Mouse (Mus musculus) stomach, postnatal 0 days (tissue): ENCODE data around the gene Adar. TPM values are rescaled to one million over a fixed set of nuclear protein-coding genes. Genes with fewer than 3 reads are reported as not detected.

ENCODE experiments used
- ATAC-seq: fragments of 200-750 bp; cut with Nextera tagmentation; 2 replicates; pipeline ENCODE4 v1.8.0; 2017; ENCODE audit not compliant: low FRiP score, low TSS enrichment
- DNase-seq: peaks from one replicate; pipeline ENCODE4 v3.0.0-alpha.2; 2016; ENCODE audit warnings: low spot score
- H3K27ac ChIP-seq: fragments of 300-500 bp; sonication (generic); replicated peaks from 2 replicates; pipeline ENCODE4 v1.5.1; 2014; ENCODE audit warnings: mild to moderate bottlenecking, control low read depth
- H3K27me3 ChIP-seq: fragments of 300-500 bp; sonication (generic); 2 replicates; pipeline ENCODE4 v1.6.1; 2014; ENCODE audit warnings: low read length; ENCODE audit not compliant: control insufficient read depth, insufficient read depth
- H3K36me3 ChIP-seq: fragments of 300-500 bp; sonication (generic); 2 replicates; pipeline ENCODE4 v1.6.1; 2014; ENCODE audit warnings: low read length, mixed read lengths; ENCODE audit not compliant: control insufficient read depth, insufficient read depth
- H3K4me1 ChIP-seq: fragments of 300-500 bp; sonication (generic); replicated peaks from 2 replicates; pipeline ENCODE4 v1.6.1; 2014; ENCODE audit warnings: antibody characterized with exemption; ENCODE audit not compliant: control insufficient read depth, insufficient read depth
- H3K4me2 ChIP-seq: fragments of 300-500 bp; sonication (generic); replicated peaks from 2 replicates; pipeline ENCODE4 v1.6.1; 2014; ENCODE audit warnings: low read depth, mild to moderate bottlenecking, control low read depth, moderate library complexity
- H3K4me3 ChIP-seq: fragments of 300-500 bp; sonication (generic); 2 replicates; pipeline ENCODE4 v1.5.1; 2014; ENCODE audit warnings: low read depth, low read length, control low read depth
- H3K9ac ChIP-seq: fragments of 300-500 bp; sonication (generic); 2 replicates; pipeline ENCODE4 v1.6.1; 2014; ENCODE audit warnings: mild to moderate bottlenecking, low read length, control low read depth, mixed read lengths
- H3K9me3 ChIP-seq: fragments of 300-500 bp; sonication (generic); 2 replicates; pipeline ENCODE4 v1.6.1; 2016; ENCODE audit warnings: low read length; ENCODE audit not compliant: control insufficient read depth
- CTCF ChIP-seq: IDR thresholded peaks from 2 replicates; pipeline ENCODE4 v1.5.1; 2016; ENCODE audit warnings: antibody characterized with exemption, low read depth, mild to moderate bottlenecking, moderate library complexity
- EP300 ChIP-seq: optimal IDR thresholded peaks from 2 replicates; pipeline ENCODE3; 2016; ENCODE audit warnings: antibody characterized with exemption
- WGBS: fragments of 180-500 bp; shearing (Covaris S2); extraction: QIAGEN DNeasy Blood & Tissue Kit; methylation state at CpG from one replicate; pipeline ENCODE4 v1.1.7; 2014; 5-methylcytosine and 5-hydroxymethylcytosine counted together
- polyA plus RNA-seq: library from polyadenylated mRNA; unstranded; fragments of >200 nt; fragmentation: Nextera tagmentation; extraction: Ambion mirVana; gene quantifications from 2 replicates; pipeline ENCODE4 v1.2.1, GENCODE M21; 2015

Adar gene
- polyA plus RNA-seq, 1 experiment from 2014 or later: 8.5 TPM

- 61% methylated on average over 5 of the region's 5 CpGs for WGBS
- no peak overlapping the region for H3K27ac ChIP-seq
Measured at GRCm38 (mm10) chr3:89800774-89801506, 86.1 kb downstream of the Adar start.

GRCm38 (mm10) chr3:89801507-89801847 is 86.7 kb downstream of the Adar start:
- H3K4me2 ChIP-seq: no peak overlapping the region
- H3K27me3 ChIP-seq: no peaks in the 10 kb centered on the region
- no peak overlapping the region for H3K4me3 ChIP-seq
- TF ChIP-seq CTCF (peak; percentile 29; the same call in 1 of the 2 replicates), EP300 (no peak)
- DNase-seq (no peak), ATAC-seq (peak; percentile 77)
- 13% methylated on average over 3 of the region's 3 CpGs for WGBS
- no peaks in the 10 kb centered on the region for H3K9me3 ChIP-seq
- no peaks in the 10 kb centered on the region for H3K36me3 ChIP-seq
- no peak overlapping the region for H3K27ac ChIP-seq
- H3K9ac ChIP-seq: no peak overlapping the region
- H3K4me1 ChIP-seq: no peaks in the 10 kb centered on the region

More at GRCm38 (mm10) chr3:89800774-89801506, 86.1 kb downstream of the Adar start:
- Histone ChIP-seq H3K36me3 (no peaks in the 10 kb centered on the region), H3K27me3 (no peaks in the 10 kb centered on the region), H3K9ac (no peak overlapping the region), H3K4me3 (no peak overlapping the region), H3K9me3 (no peaks in the 10 kb centered on the region), H3K4me2 (no peak overlapping the region), H3K4me1 (no peaks in the 10 kb centered on the region)
- ATAC-seq (no peak), DNase-seq (no peak)
- TF ChIP-seq CTCF (no peak), EP300 (no peak)

- H3K4me2 ChIP-seq: no peak overlapping the region
- WGBS: 79% methylated on average over 15 of the region's 15 CpGs
- no peaks in the 10 kb centered on the region for H3K27me3 ChIP-seq
- TF ChIP-seq EP300: no peak
- TF ChIP-seq CTCF: no peak
- DNase-seq: no peak
- no peak overlapping the region for H3K27ac ChIP-seq
- H3K9ac ChIP-seq: no peak overlapping the region
- no peaks in the 10 kb centered on the region for H3K36me3 ChIP-seq
- no peak overlapping the region for H3K4me3 ChIP-seq
- no peaks in the 10 kb centered on the region for H3K9me3 ChIP-seq
- no peak for ATAC-seq
- no peaks in the 10 kb centered on the region for H3K4me1 ChIP-seq
Measured at GRCm38 (mm10) chr3:89802876-89803275, 88.1 kb downstream of the Adar start.

Other genes starting within 250 kb of the Adar start
- 4.5 and 5.3 TPM in 2 replicates for gene Kcnn3, start 194.9 kb upstream of the Adar start, polyA plus RNA-seq
- gene Chrnb2, start 49.6 kb downstream of the Adar start, polyA plus RNA-seq: 0.68 and 0.81 TPM in 2 replicates
- 6.4 and 6.5 TPM in 2 replicates for gene Ube2q1, start 58.6 kb downstream of the Adar start, polyA plus RNA-seq
- gene She, start 116.3 kb downstream of the Adar start, polyA plus RNA-seq: 1.4 and 1.5 TPM in 2 replicates
- gene Il6ra, start 198.2 kb downstream of the Adar start, polyA plus RNA-seq: 4.3 and 4.5 TPM in 2 replicates
- 4.2 and 5.0 TPM in 2 replicates for gene Atp8b2, start 248.5 kb downstream of the Adar start, polyA plus RNA-seq